Mouse (Mus musculus) limb, embryonic 15.5 days (tissue): ENCODE results near the gene Bicd2. TPM values are rescaled to one million over a fixed set of nuclear protein-coding genes. Genes with fewer than 3 reads are reported as not detected.

Experiments
- ATAC-seq: fragments of 200-750 bp; cut with Nextera tagmentation; 2 replicates; pipeline ENCODE4 v1.8.0; 2017; ENCODE audit warnings: low read depth, moderate TSS enrichment; ENCODE audit not compliant: insufficient number of reproducible peaks, low FRiP score, low TSS enrichment
- H3K27ac ChIP-seq: fragments of 300-500 bp; sonication (generic); 2 replicates; pipeline ENCODE4 v1.5.1; 2015; ENCODE audit warnings: moderate library complexity, mild to moderate bottlenecking, inconsistent platforms
- H3K27me3 ChIP-seq: fragments of 300-500 bp; sonication (generic); 2 replicates; pipeline ENCODE4 v1.6.1; 2015; ENCODE audit warnings: inconsistent platforms
- H3K36me3 ChIP-seq: fragments of 300-500 bp; sonication (generic); 2 replicates; pipeline ENCODE4 v1.6.1; 2015; ENCODE audit warnings: inconsistent platforms
- H3K4me1 ChIP-seq: fragments of 300-500 bp; sonication (generic); 2 replicates; pipeline ENCODE4 v1.6.1; 2015; ENCODE audit warnings: inconsistent platforms
- H3K4me2 ChIP-seq: fragments of 300-500 bp; sonication (generic); 2 replicates; pipeline ENCODE4 v1.6.1; 2015; ENCODE audit warnings: mild to moderate bottlenecking, inconsistent platforms
- H3K4me3 ChIP-seq: fragments of 300-500 bp; sonication (generic); 2 replicates; pipeline ENCODE4 v1.5.1; 2015; ENCODE audit warnings: mild to moderate bottlenecking, inconsistent platforms
- H3K9ac ChIP-seq: fragments of 300-500 bp; sonication (generic); 2 replicates; pipeline ENCODE4 v1.6.1; 2015; ENCODE audit warnings: inconsistent platforms
- H3K9me3 ChIP-seq: fragments of 300-500 bp; sonication (generic); 2 replicates; pipeline ENCODE4 v1.6.1; 2016; ENCODE audit warnings: inconsistent platforms
- WGBS: fragments of 180-500 bp; shearing (Covaris S2); methylation state at CpG from one replicate; pipeline ENCODE4 v1.1.7; 2015; 5-methylcytosine and 5-hydroxymethylcytosine counted together
- polyA plus RNA-seq: library from polyadenylated mRNA; unstranded; fragments of >200 nt; fragmentation: Nextera tagmentation; extraction: Ambion mirVana; gene quantifications from 2 replicates; pipeline ENCODE4 v1.2.1, GENCODE M21; 2015

The Bicd2 gene
- polyA plus RNA-seq, 1 experiment from 2014 or later, result 41.1 TPM

DNA sequence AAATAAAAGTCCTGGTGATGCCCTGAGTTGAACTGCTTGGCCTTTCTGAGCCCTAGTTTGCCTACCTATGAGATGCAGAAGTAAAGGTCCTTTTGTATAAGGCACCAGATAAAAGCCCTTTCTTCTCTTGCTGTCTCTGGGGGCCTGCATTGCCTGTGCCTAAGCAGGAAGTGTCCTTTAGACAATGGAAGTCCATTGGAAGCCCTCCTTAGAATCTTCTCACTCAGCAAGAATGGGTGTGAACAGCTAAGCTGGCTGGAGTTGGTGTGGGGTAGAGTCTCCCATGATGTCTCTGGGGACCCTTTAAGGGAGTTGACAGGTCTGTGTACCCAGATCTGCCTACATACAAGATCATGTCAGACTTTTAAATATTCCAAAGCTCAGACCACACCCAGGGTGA lies 12.0 kb downstream of the Bicd2 start:
- H3K27ac ChIP-seq, result no peak overlapping the region
- peaks cover 15% of the 10 kb centered on the region for H3K4me1 ChIP-seq
- no peak overlapping the region for H3K9ac ChIP-seq
- H3K36me3 ChIP-seq, result 0 out of 2 replicates have a peak, but pooled peaks cover 11% of the 10 kb centered on the region
- no peak for ATAC-seq
- H3K9me3 ChIP-seq, result no peaks in the 10 kb centered on the region
- no peak overlapping the region for H3K4me2 ChIP-seq
- H3K4me3 ChIP-seq, result no peak overlapping the region
- H3K27me3 ChIP-seq, result no peaks in the 10 kb centered on the region

DNA sequence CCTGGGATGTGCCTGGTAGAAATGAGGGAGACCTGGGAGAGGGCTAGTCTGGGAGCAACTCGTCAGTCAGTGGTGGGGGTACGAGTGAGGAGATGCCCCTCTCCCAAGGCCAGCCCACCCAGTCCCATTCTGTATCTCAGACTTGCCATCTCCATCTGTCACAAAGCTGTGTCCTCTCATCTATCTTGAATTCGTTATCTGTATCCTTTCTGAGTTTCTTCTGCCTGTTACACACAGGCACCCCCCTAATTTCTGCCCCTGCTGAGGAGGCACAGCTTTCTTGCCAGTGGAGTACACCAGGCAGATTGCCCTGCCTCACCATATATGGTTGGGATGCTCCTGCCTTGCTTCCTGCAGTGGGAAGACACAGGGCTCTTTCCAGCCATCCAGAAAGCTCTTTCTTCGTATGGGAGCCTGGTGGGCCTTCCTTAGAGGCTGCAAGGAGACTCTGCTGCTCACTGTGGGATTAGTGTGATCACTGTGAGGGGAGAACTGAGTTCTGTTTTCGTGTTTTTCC lies 12.7 kb downstream of the Bicd2 start:
- Histone ChIP-seq H3K4me1 (peaks cover 15% of the 10 kb centered on the region), H3K4me3 (no peak overlapping the region), H3K4me2 (no peak overlapping the region), H3K36me3 (0 out of 2 replicates have a peak, but pooled peaks cover 11% of the 10 kb centered on the region), H3K9me3 (no peaks in the 10 kb centered on the region), H3K27me3 (no peaks in the 10 kb centered on the region), H3K27ac (no peak overlapping the region), H3K9ac (no peak overlapping the region)
- no peak for ATAC-seq
- 72% methylated on average over 5 of the region's 5 CpGs for WGBS

DNA sequence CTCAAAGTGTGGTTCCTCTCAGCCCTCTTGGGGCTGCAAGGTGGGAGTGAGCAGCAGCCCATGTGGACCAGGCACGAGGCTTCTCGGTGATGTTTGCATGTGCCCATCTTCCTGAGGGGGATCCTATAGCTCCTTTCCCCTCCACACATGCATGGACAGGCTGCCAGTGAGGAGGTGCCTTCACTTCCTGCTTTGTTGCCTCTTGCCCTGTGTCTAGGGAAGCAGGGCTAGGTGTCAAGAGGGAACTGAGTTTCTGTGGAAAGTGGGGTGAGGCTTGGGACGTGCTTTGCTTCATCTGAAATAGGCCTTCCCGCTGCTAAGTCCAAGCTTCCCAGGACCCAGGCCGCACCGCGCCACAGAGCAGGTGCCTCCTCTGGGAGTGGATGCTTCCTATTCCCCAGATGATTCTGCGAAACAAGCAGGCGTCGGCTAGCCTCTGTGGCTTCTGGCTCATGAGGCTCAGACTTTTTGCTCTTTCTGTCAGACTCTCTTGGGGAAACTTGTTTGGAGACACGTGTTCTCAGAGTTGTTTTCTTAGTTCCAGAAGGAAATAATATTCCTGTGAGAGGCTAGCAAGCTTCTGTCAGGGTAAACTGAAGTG lies 14.2 kb downstream of the Bicd2 start:
- Histone ChIP-seq H3K9ac (no peak overlapping the region), H3K4me3 (no peak overlapping the region), H3K36me3 (0 out of 2 replicates have a peak, but pooled peaks cover 11% of the 10 kb centered on the region), H3K27me3 (no peaks in the 10 kb centered on the region), H3K4me1 (peaks cover 15% of the 10 kb centered on the region), H3K9me3 (no peaks in the 10 kb centered on the region), H3K27ac (0 out of 2 replicates have a peak overlapping the region, but pooled peaks have one; percentile 12), H3K4me2 (no peak overlapping the region)
- no peak for ATAC-seq
- WGBS, result 82% methylated on average over 11 of the region's 11 CpGs

DNA sequence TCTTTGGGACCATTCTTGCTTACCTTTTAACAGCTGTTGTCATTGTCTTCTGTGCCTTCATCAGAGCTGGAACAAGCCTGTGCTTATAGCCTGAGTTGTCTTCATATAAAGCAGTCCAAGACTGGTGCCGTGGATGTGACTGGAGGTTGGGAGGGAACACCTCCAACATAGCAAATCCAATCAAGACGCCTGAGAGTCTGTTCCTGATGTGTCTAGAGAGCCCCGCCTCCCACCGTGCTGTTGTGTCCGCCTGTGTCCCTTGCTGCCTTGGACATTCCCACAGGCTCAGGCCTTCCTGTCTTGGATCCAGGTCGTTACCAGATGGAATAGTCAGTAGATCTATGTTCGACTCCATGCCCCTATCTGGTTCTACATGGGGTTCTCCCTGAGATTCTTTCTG lies 14.7 kb downstream of the Bicd2 start:
- no peak overlapping the region for H3K9ac ChIP-seq
- H3K4me1 ChIP-seq, result peaks cover 18% of the 10 kb centered on the region
- H3K36me3 ChIP-seq, result 0 out of 2 replicates have a peak, but pooled peaks cover 11% of the 10 kb centered on the region
- H3K9me3 ChIP-seq, result no peaks in the 10 kb centered on the region
- H3K27ac ChIP-seq, result no peak overlapping the region
- 85% methylated on average over 7 of the region's 7 CpGs for WGBS
- no peak overlapping the region for H3K4me2 ChIP-seq
- no peaks in the 10 kb centered on the region for H3K27me3 ChIP-seq
- H3K4me3 ChIP-seq, result no peak overlapping the region
- ATAC-seq, result no peak

DNA sequence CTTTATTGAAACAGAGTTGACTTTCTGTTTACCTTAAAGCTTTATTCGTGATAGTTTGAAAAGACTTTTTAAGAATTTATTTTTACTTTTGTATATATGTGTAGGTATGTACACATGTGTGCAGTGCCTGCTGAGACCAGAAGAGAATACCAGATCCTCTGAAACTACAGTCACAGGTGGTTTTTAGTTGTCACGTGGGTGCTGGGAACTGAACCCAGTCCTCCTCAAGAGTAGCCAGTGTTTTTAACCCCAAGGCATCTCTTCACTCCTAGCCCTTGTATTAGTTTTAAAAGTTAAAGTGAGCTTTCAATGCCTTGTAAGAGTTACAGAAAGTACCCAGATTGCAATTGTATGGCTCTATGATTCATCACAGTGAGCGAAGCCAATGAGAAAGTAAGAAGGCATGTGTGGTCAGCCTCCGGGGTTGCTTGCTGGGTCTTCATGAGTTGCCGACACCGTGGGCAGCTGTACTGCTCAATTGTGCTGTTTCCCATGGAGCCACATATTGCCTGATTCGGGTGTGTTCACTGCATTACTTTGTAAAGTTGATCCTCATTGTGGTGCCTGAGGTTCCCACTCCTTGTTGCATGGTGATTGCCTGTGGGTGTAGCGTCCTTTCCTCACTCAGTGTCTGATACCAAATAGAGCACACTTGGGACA lies 16.1 kb downstream of the Bicd2 start:
- no peak overlapping the region for H3K9ac ChIP-seq
- H3K27me3 ChIP-seq, result no peaks in the 10 kb centered on the region
- H3K9me3 ChIP-seq, result no peaks in the 10 kb centered on the region
- H3K27ac ChIP-seq, result no peak overlapping the region
- H3K4me3 ChIP-seq, result no peak overlapping the region
- H3K4me1 ChIP-seq, result peaks cover 18% of the 10 kb centered on the region
- WGBS, result 97% methylated on average over 8 of the region's 8 CpGs
- H3K4me2 ChIP-seq, result no peak overlapping the region
- H3K36me3 ChIP-seq, result 0 out of 2 replicates have a peak, but pooled peaks cover 8% of the 10 kb centered on the region
- ATAC-seq, result no peak

DNA sequence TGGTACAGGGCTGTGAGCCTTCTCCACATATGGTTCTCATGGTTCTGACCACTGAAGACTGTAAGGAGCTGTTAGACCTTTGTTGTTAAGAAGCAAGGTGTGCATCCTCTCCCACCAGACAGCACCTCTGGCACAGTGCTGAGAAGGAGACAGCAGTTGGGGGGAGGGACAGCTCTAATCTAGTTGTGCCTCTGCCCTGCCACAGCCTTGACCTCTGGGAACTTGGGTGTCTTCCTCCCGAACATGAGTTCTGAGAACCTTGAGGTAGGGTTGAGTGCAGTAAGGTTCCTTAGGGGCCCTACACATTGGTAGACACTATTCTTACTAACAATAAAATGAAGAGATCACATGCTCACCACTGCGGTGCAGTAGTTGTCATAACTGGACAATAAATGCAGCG lies 16.8 kb downstream of the Bicd2 start:
- ATAC-seq, result no peak
- Histone ChIP-seq H3K4me2 (no peak overlapping the region), H3K27ac (no peak overlapping the region), H3K4me3 (no peak overlapping the region), H3K9me3 (no peaks in the 10 kb centered on the region), H3K27me3 (no peaks in the 10 kb centered on the region), H3K4me1 (peaks cover 17% of the 10 kb centered on the region), H3K9ac (no peak overlapping the region), H3K36me3 (0 out of 2 replicates have a peak, but pooled peaks cover 8% of the 10 kb centered on the region)
- 88% methylated on average over 3 of the region's 3 CpGs for WGBS

DNA sequence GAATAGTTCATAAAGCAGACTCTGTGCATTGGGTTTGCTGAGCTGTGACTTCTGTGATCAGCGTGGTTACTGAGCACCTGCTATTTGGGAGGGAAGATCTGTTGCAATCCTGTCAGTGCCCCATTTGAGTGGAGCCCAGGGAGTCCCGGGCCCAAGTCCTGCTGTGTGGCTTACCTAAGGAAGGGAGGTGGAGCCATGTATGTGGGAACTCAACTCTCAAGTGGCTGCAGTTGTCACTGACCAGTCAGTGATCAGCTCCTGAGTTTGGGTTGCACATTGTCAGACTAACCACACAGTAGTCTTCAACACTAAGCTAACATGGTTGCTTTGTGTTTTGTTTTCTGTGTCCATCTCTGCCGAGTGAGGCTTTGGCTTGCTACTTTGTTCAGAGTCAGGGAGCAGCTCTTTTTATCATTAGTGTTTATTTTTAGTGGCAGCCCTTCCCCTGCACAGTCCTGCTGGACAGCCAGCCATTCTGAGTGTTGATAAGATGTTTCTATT lies 19.6 kb downstream of the Bicd2 start:
- H3K4me3 ChIP-seq, result no peak overlapping the region
- no peak overlapping the region for H3K4me2 ChIP-seq
- 0 out of 2 replicates have a peak, but pooled peaks cover 8% of the 10 kb centered on the region for H3K36me3 ChIP-seq
- H3K9ac ChIP-seq, result no peak overlapping the region
- H3K27me3 ChIP-seq, result no peaks in the 10 kb centered on the region
- H3K9me3 ChIP-seq, result no peaks in the 10 kb centered on the region
- peaks cover 17% of the 10 kb centered on the region for H3K4me1 ChIP-seq
- 45% methylated on average over 3 of the region's 3 CpGs for WGBS
- no peak for ATAC-seq
- no peak overlapping the region for H3K27ac ChIP-seq

DNA sequence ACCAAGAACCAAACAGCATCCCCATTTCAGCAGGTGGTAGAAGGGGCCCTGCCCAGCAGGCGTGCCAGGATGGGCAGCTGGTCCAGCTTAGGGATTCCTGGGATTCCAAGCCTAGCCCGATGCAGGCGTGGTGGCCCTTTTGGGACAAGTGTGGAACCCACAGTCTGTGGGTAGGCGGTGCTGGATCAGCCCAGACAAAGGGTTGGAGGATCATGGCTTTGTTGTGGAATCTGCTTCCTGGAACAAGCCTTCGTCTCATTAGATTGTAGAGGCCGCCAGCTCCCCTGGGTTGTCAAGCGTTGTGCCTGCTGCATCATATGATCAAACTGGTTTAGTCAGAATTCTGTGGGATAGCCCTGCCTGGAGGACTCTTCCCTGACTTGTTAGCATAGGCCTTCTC lies 21.0 kb downstream of the Bicd2 start:
- 0 out of 2 replicates have a peak, but pooled peaks have one; percentile 27 for ATAC-seq
- Histone ChIP-seq H3K36me3 (no peaks in the 10 kb centered on the region), H3K4me1 (peaks cover 18% of the 10 kb centered on the region), H3K9ac (no peak overlapping the region), H3K9me3 (no peaks in the 10 kb centered on the region), H3K27ac (no peak overlapping the region), H3K4me2 (no peak overlapping the region), H3K4me3 (no peak overlapping the region), H3K27me3 (no peaks in the 10 kb centered on the region)
- 69% methylated on average over 7 of the region's 7 CpGs for WGBS

DNA sequence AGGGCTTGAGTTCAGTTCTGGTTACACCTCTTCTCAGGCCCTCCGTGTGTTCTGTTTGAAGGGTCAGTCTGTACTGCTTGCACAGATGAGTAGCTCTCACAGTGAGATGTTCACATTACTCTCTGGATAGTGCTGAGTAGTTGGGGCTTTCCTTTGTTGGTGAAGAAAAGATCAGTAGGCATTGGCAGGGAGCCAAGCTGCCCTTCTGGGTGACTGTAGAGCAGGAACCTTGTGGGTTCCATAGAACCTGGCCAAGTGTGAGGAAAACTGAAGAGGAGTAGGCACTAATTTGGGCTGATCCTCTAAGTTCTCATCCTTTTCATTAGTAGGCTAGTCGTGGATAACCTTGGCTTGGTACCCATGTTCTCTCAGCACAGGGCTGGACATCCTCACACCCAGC lies 21.4 kb downstream of the Bicd2 start:
- Histone ChIP-seq H3K36me3 (no peaks in the 10 kb centered on the region), H3K4me3 (no peak overlapping the region), H3K9me3 (no peaks in the 10 kb centered on the region), H3K27ac (no peak overlapping the region), H3K9ac (no peak overlapping the region), H3K4me1 (peaks cover 18% of the 10 kb centered on the region), H3K27me3 (no peaks in the 10 kb centered on the region), H3K4me2 (no peak overlapping the region)
- 93% methylated on average over 2 of the region's 2 CpGs for WGBS
- ATAC-seq, result no peak

DNA sequence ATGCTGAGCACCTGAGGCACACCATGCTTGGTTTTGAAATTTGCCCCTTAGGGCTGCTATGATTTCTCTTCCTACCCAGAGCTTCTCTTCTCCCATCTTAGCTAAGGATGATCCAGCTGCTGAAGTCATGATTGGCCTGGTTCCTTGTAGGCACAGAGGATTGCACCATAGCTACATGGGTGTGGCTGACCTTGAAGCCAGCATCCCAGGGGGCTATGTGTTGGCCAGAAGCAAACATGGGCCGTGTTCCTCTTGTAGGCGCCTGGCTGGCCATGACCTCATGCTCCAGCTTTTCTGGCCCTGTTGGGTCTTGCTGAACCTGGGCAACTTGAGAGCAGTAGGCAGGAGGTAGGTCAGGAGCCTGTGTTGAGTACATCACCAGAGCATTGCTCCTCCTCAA lies 23.3 kb downstream of the Bicd2 start:
- no peak overlapping the region for H3K27ac ChIP-seq
- H3K36me3 ChIP-seq, result peaks cover 8% of the 10 kb centered on the region; the same call in 1 of the 2 replicates
- peaks cover 21% of the 10 kb centered on the region for H3K4me1 ChIP-seq
- no peaks in the 10 kb centered on the region for H3K9me3 ChIP-seq
- no peak overlapping the region for H3K9ac ChIP-seq
- no peak overlapping the region for H3K4me3 ChIP-seq
- H3K4me2 ChIP-seq, result no peak overlapping the region
- H3K27me3 ChIP-seq, result no peaks in the 10 kb centered on the region
- ATAC-seq, result no peak
- 73% methylated on average over 2 of the region's 2 CpGs for WGBS

DNA sequence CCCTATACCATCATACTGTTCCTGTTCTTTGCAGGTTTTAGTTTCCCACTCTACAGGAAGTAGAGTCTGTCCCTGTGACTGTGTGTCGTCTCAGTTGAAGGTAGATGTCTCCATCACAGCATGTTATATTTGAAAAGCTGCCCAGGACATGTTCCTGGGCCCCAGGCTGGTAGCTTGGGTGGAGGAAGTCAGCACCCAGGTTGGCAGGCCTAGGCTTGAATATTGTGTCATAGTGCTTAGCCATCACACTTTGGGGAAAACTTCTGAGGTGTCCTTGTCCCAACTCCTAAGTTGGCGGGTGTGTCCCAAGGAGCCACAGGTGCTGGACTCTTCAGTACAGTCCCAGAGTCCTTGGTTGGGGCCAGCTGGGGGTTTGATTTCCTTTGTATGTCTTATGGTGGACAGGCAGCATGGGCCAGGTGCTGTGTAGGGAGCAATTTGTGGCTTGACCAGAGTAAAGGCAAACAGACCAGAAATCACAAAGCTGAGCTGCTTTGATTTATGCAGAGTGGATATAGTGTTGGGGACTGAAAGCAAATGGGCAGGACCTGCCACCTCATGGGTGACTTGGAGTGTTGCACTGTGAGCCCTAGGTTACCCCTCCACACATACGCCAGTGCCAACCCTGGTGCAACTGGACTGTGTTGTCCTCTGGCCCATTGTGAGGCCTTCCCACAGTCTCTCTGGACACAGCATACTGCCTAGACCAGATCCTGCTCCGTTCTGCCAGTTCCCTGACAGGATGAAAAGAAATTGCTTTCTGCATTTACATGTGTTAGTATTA lies 26.5 kb downstream of the Bicd2 start:
- Histone ChIP-seq H3K4me1 (peaks cover 26% of the 10 kb centered on the region), H3K4me2 (no peak overlapping the region), H3K4me3 (no peak overlapping the region), H3K9me3 (no peaks in the 10 kb centered on the region), H3K9ac (no peak overlapping the region), H3K27ac (no peak overlapping the region), H3K36me3 (peaks cover 34% of the 10 kb centered on the region), H3K27me3 (no peaks in the 10 kb centered on the region)
- no peak for ATAC-seq
- WGBS, result 76% methylated on average over 4 of the region's 4 CpGs

DNA sequence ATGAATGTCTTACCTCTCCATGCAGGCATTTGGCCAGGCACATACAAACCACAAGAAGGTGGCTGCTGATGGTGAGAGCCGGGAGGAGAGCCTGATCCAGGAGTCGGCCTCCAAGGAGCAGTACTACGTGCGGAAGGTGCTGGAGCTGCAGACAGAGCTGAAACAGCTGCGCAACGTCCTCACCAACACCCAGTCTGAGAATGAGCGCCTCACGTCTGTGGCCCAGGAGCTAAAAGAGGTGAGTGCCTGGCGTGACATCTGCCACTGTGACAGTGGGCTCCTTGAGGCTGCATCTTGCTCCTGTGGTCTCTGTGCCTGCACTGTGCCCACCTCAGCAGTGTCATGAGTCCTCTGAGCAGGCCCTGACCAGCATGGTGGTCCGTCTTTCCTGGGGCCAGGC lies 28.0 kb downstream of the Bicd2 start:
- Histone ChIP-seq H3K4me1 (peaks cover 21% of the 10 kb centered on the region), H3K27ac (no peak overlapping the region), H3K9ac (no peak overlapping the region), H3K9me3 (no peaks in the 10 kb centered on the region), H3K4me3 (no peak overlapping the region), H3K4me2 (no peak overlapping the region), H3K27me3 (no peaks in the 10 kb centered on the region), H3K36me3 (peaks cover 45% of the 10 kb centered on the region)
- no peak for ATAC-seq
- WGBS, result 91% methylated on average over 10 of the region's 10 CpGs
